Mouse (Mus musculus): ENCODE data around the gene Col4a3.

DNA sequence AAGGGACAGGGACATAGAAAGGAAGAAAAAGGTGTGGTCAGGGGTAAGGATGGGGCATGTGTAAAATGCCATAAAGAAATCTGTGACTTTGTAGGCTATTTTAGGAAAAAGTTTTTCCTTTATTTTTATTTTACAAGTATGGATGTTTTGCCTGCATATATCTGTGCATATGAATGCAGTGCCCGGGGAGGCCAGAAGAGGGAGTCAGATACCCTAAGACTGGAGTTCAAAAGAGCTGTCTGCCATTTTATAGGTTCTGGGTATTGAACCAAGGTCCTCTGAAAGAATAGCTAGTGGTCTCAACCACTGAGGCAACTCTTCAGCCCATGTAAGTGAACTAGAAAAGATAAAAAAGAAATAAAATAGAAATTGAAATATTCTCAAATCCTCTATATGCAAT lies 15.0 kb upstream of the Col4a3 start:
- TF ChIP-seq CTCF (IDR thresholded peaks at IDR 0.05; ENCODE audit: borderline replicate concordance, insufficient read depth, low read length) (no peak), POLR2A (IDR thresholded peaks at IDR 0.05; ENCODE audit: low read depth, low read length) (no peak)

Measured in embryonic fibroblast, embryonic 13.5 days (primary cell).